19 mouse cellular contexts compared by ENCODE assay signal in genomic region chr1:67409531-67409930, GRCm38 (mm10).
A peak's percentile ranks its signal among the peaks of the same experiment; 100 is the strongest.
DNase-seq lines count a peak whose midpoint lies in the region; TF ChIP-seq lines count a peak whose summit lies in the region.
"Had no signal": no experiment of that assay in that cellular context is flagged by ENCODE, and none has a peak within 500 bp of the region (broad histone marks: within the 10 kb centered on the region; RNA-seq: fewer than 3 reads in every experiment).

No protein-coding gene starts in this region.

- no peak for TF ChIP-seq POLR2A in cerebellum, adult 2 months (IDR thresholded peaks at IDR 0.05; ENCODE audit: borderline replicate concordance, insufficient read depth, low read length)

- H3K4me1 ChIP-seq in cerebellum, adult 2 months (ENCODE audit: control insufficient read depth, insufficient read depth, low read length), result peaks cover 4% of the 10 kb centered on the region; the same call in 1 of the 2 replicates

- intact Hi-C loops in left cerebral cortex, postnatal 4 days (cut with DNase I), result no loop called here
- intact Hi-C loops in left cerebral cortex, adult 2 months (cut with DNase I), result no loop called here

- H3K27me3 ChIP-seq in cerebellum, adult 2 months (ENCODE audit: control insufficient read depth, insufficient read depth, low read length), result no peaks in the 10 kb centered on the region
- H3K27me3 ChIP-seq: CH12.LX, Patski had no signal

- H3K27ac ChIP-seq in cerebellum, adult 2 months (ENCODE audit: insufficient read depth, low read length), result no peak overlapping the region
- no peak overlapping the region for H3K27ac ChIP-seq in left cerebral cortex, adult 2 months

- TF ChIP-seq CTCF in cerebellum, adult 2 months (IDR thresholded peaks at IDR 0.05; ENCODE audit: borderline replicate concordance, insufficient read depth, low read depth, low read length), result no peak
- no peak for TF ChIP-seq CTCF in left cerebral cortex, adult 2 months (IDR thresholded peaks at IDR 0.05)

- H3K4me3 ChIP-seq in cerebellum, adult 2 months (replicated peaks; ENCODE audit: insufficient read depth, low read depth, low read length), result no peak overlapping the region
- no peak overlapping the region for H3K4me3 ChIP-seq in left cerebral cortex, adult 2 months

- peak; percentile 60 to 65 for DNase-seq in cerebellum, postnatal 10 days
- DNase-seq in cerebellum, adult 11 months, result no peak
- peak; percentile 45 to 46 for DNase-seq in cerebellum, postnatal 14 days
- DNase-seq in cerebellum, adult 2 months, result no peak
- peak; percentile 9 to 13 for DNase-seq in cerebellum, postnatal 25 days
- no peak for DNase-seq in cerebellum, adult 11-12 months
- peak; percentile 8 for DNase-seq in left cerebral cortex, postnatal 4 days
- DNase-seq in left cerebral cortex, adult 2 months (ENCODE audit: extremely low spot score in 1 of 2, low spot score in 2 of 2), result no peak
- DNase-seq: adrenal gland, adult 2 months; adrenal gland, adult 8-10 months; adrenal gland, postnatal 10 days; adrenal gland, postnatal 14 days; adrenal gland, postnatal 25 days; adrenal gland, postnatal 36 days; B cell, adult 2 months; cerebellum, adult 18-20 months; cerebellum, adult 8-10 months had no signal

- 32% methylated on average over 6 of the region's 6 CpGs for WGBS in cerebellum, adult 2 months

Comparison
In these comparisons a context has a peak if more than half of its experiments do, and no peak if none do; other contexts are left out.
1. DNase-seq: peak in cerebellum, postnatal 10 days (2 of 2), cerebellum, postnatal 14 days (2 of 2), cerebellum, postnatal 25 days (2 of 2) and left cerebral cortex, postnatal 4 days (single experiment); none in cerebellum, adult 11 months (single experiment), cerebellum, adult 2 months (0 of 2), cerebellum, adult 11-12 months (single experiment) and left cerebral cortex, adult 2 months (0 of 2).